Mouse (Mus musculus) MEL (cell line): ENCODE results near the gene Slc25a12. TPM values are rescaled to one million over a fixed set of nuclear protein-coding genes. Genes with fewer than 3 reads are reported as not detected.
A peak's percentile ranks its signal among the peaks of the same experiment; 100 is the strongest.

ENCODE experiments used
- DNase-seq: peaks from one replicate; pipeline ENCODE4 v3.0.0; 2011; ENCODE audit warnings: low read depth, low spot score
- H3K27ac ChIP-seq: 2 replicates; pipeline ENCODE4 v1.5.1; 2012; ENCODE audit warnings: low read depth, mild to moderate bottlenecking, control low read depth, low read length, moderate library complexity; ENCODE audit not compliant: control insufficient read depth
- H3K27me3 ChIP-seq, 2 experiments: fragments of 150-350 bp in 1 of 2; sonication (generic) in 1 of 2; 2 replicates each; pipeline ENCODE4 v1.6.1; 2012; ENCODE audit warnings: low read length in 2 of 2, mild to moderate bottlenecking in 2 of 2, improper control_type of control experiment in 1 of 2, moderate library complexity in 1 of 2; ENCODE audit not compliant: insufficient read depth in 2 of 2, control insufficient read depth in 1 of 2
- H3K36me3 ChIP-seq, 2 experiments: 2 replicates each; pipeline ENCODE4 v1.6.1; 2012 to 2014; ENCODE audit warnings: low read length in 2 of 2, improper control_type of control experiment in 1 of 2, inconsistent platforms in 1 of 2, mild to moderate bottlenecking in 1 of 2; ENCODE audit not compliant: insufficient read depth in 2 of 2, control insufficient read depth in 1 of 2
- H3K4me1 ChIP-seq, 2 experiments: fragments of 150-350 bp in 1 of 2; sonication (generic) in 1 of 2; 2 replicates each; pipeline ENCODE4 v1.6.1; 2012; ENCODE audit warnings: low read length in 2 of 2, improper control_type of control experiment in 1 of 2, mild to moderate bottlenecking in 1 of 2; ENCODE audit not compliant: insufficient read depth in 2 of 2, control insufficient read depth in 1 of 2
- H3K4me3 ChIP-seq, 2 experiments: fragments of 150-350 bp in 1 of 2; sonication (generic) in 1 of 2; 2 replicates each; pipeline ENCODE4 v1.5.1; 2012; ENCODE audit warnings: low read depth in 2 of 2, low read length in 2 of 2, mild to moderate bottlenecking in 2 of 2, moderate library complexity in 2 of 2, control low read depth in 1 of 2, improper control_type of control experiment in 1 of 2; ENCODE audit not compliant: control insufficient read depth in 1 of 2, insufficient read depth in 1 of 2
- H3K79me2 ChIP-seq: 2 replicates; pipeline ENCODE4 v1.6.1; 2012; ENCODE audit warnings: mild to moderate bottlenecking, low read length, moderate library complexity; ENCODE audit not compliant: control insufficient read depth, poor library complexity, insufficient read depth
- H3K9ac ChIP-seq: 2 replicates; pipeline ENCODE4 v1.6.1; 2012; ENCODE audit warnings: low read depth, mild to moderate bottlenecking, control low read depth, low read length, moderate library complexity; ENCODE audit not compliant: control insufficient read depth, poor library complexity, severe bottlenecking
- H3K9me3 ChIP-seq: fragments of 150-350 bp; sonication (generic); replicated peaks from 2 replicates; pipeline ENCODE4 v1.6.1; 2012; ENCODE audit warnings: mild to moderate bottlenecking, low read length, improper control_type of control experiment, moderate library complexity; ENCODE audit not compliant: insufficient read depth
- CHD2 ChIP-seq: IDR thresholded peaks from 2 replicates; pipeline ENCODE4 v1.6.1; 2011; ENCODE audit warnings: low read length, improper control_type of control experiment
- CTCF ChIP-seq, 3 experiments: IDR thresholded peaks in 2 of 3; conservative IDR thresholded peaks in 1 of 3; 2 replicates each; pipeline ENCODE4 v1.5.1; 2011 to 2012; ENCODE audit warnings: low read length in 3 of 3, low read depth in 2 of 3, mild to moderate bottlenecking in 2 of 3, improper control_type of control experiment in 1 of 3, inconsistent platforms in 1 of 3, mixed read lengths in 1 of 3, moderate library complexity in 1 of 3; ENCODE audit not compliant: control insufficient read depth in 1 of 3, insufficient read depth in 1 of 3, poor library complexity in 1 of 3, severe bottlenecking in 1 of 3
- MAFK ChIP-seq: IDR thresholded peaks from 2 replicates; pipeline ENCODE4 v1.6.1; 2011; ENCODE audit warnings: low read depth, mild to moderate bottlenecking, low read length, improper control_type of control experiment, borderline replicate concordance
- MAX ChIP-seq: IDR thresholded peaks from 2 replicates; pipeline ENCODE4 v1.6.1; 2011; ENCODE audit warnings: low read length, improper control_type of control experiment
- MAZ ChIP-seq: IDR thresholded peaks from 2 replicates; pipeline ENCODE4 v1.6.1; 2012; ENCODE audit warnings: low read depth, mild to moderate bottlenecking, inconsistent platforms, low read length, improper control_type of control experiment
- MYB ChIP-seq: IDR thresholded peaks from 2 replicates; pipeline ENCODE4 v1.6.1; 2011; ENCODE audit warnings: mild to moderate bottlenecking, low read depth, low read length, improper control_type of control experiment
- MYC ChIP-seq: IDR thresholded peaks from 2 replicates; pipeline ENCODE4 v1.6.1; 2011; ENCODE audit warnings: low read depth, mild to moderate bottlenecking, low read length, improper control_type of control experiment, moderate library complexity
- NELFE ChIP-seq: IDR thresholded peaks from 2 replicates; pipeline ENCODE4 v1.6.1; 2011; ENCODE audit warnings: low read depth, low read length, improper control_type of control experiment
- POLR2A ChIP-seq, 2 experiments: IDR thresholded peaks; 2 replicates each; pipeline ENCODE4 v1.6.1; 2011 to 2012; ENCODE audit warnings: low read length in 2 of 2, mild to moderate bottlenecking in 2 of 2, control low read depth in 1 of 2, improper control_type of control experiment in 1 of 2, low read depth in 1 of 2, moderate library complexity in 1 of 2; ENCODE audit not compliant: control insufficient read depth in 1 of 2, insufficient read depth in 1 of 2, poor library complexity in 1 of 2
- POLR2AphosphoS2 ChIP-seq: IDR thresholded peaks from 2 replicates; pipeline ENCODE4 v1.6.1; 2011; ENCODE audit warnings: low read length, improper control_type of control experiment
- RAD21 ChIP-seq: IDR thresholded peaks from 2 replicates; pipeline ENCODE4 v1.6.1; 2011; ENCODE audit warnings: mild to moderate bottlenecking, low read depth, low read length, improper control_type of control experiment
- SMC3 ChIP-seq: IDR thresholded peaks from 2 replicates; pipeline ENCODE4 v1.6.1; 2011; ENCODE audit warnings: low read depth, low read length, improper control_type of control experiment
- TAL1 ChIP-seq: IDR thresholded peaks from 2 replicates; pipeline ENCODE4 v1.6.1; 2012; ENCODE audit warnings: mild to moderate bottlenecking, inconsistent platforms, low read length, moderate library complexity, mixed read lengths
- TCF12 ChIP-seq: IDR thresholded peaks from 2 replicates; pipeline ENCODE4 v1.6.1; 2014; ENCODE audit warnings: low read depth, mild to moderate bottlenecking, inconsistent platforms, low read length, improper control_type of control experiment, moderate library complexity
- UBTF ChIP-seq: IDR thresholded peaks from 2 replicates; pipeline ENCODE4 v1.6.1; 2012; ENCODE audit warnings: low read depth, mild to moderate bottlenecking, inconsistent platforms, low read length, improper control_type of control experiment, moderate library complexity, borderline replicate concordance; ENCODE audit not compliant: insufficient read depth
- USF2 ChIP-seq, 2 experiments: IDR thresholded peaks; 2 replicates each; pipeline ENCODE4 v1.6.1; 2011 to 2012; ENCODE audit warnings: improper control_type of control experiment in 2 of 2, low read length in 2 of 2, borderline replicate concordance in 1 of 2, inconsistent platforms in 1 of 2, low read depth in 1 of 2, mild to moderate bottlenecking in 1 of 2; ENCODE audit not compliant: insufficient read depth in 1 of 2
- ZC3H11A ChIP-seq: IDR thresholded peaks from 2 replicates; pipeline ENCODE4 v1.6.1; 2012; ENCODE audit warnings: low read depth, mild to moderate bottlenecking, inconsistent platforms, low read length, improper control_type of control experiment
- ZKSCAN1 ChIP-seq: IDR thresholded peaks from 2 replicates; pipeline ENCODE4 v1.6.1; 2012; ENCODE audit warnings: low read depth, mild to moderate bottlenecking, inconsistent platforms, low read length, improper control_type of control experiment, moderate library complexity
- ZNF384 ChIP-seq: IDR thresholded peaks from 2 replicates; pipeline ENCODE4 v1.6.1; 2012; ENCODE audit warnings: low read depth, mild to moderate bottlenecking, inconsistent platforms, low read length, improper control_type of control experiment
- polyA plus RNA-seq, 2 experiments: library from polyadenylated mRNA; stranded (reverse) in 1 of 2; unstranded in 1 of 2; fragments of >175 nt in 1 of 2; fragments of >200 nt in 1 of 2; gene quantifications; 2 replicates each; pipeline versions ENCODE4 v1.2.1 to v1.2.4; 2012; ENCODE audit warnings: low replicate concordance in 2 of 2, low read depth in 1 of 2; ENCODE audit not compliant: insufficient read length in 2 of 2, insufficient read depth in 1 of 2, missing spikeins in 1 of 2
- total RNA-seq: library from RNA; depleted of rRNA; stranded (reverse); fragments of 300-350 nt; gene quantifications from 2 replicates; pipeline ENCODE4 v1.2.3, GENCODE M21; 2012

The Slc25a12 gene
- total and polyA plus RNA-seq, 3 experiments, result 63.2 to 98.6 TPM; not detected in 1

- no peak overlapping the region for H3K4me3 ChIP-seq
- no peaks in the 10 kb centered on the region; a peak in 1 of 4 replicates for H3K4me1 ChIP-seq
- peaks cover 0 to 27% of the 10 kb centered on the region in 2 experiments; a peak in 2 of 4 replicates for H3K36me3 ChIP-seq
- H3K79me2 ChIP-seq, result no peaks in the 10 kb centered on the region
- no peak overlapping the region for H3K9ac ChIP-seq
- H3K9me3 ChIP-seq, result no peaks in the 10 kb centered on the region
- no peaks in the 10 kb centered on the region for H3K27me3 ChIP-seq
- no peak overlapping the region for H3K27ac ChIP-seq
- TF ChIP-seq ZC3H11A, result peak; percentile 57
- TF ChIP-seq NELFE, result no peak
- no peak for TF ChIP-seq POLR2A (IDR thresholded peaks at IDR 0.05; ENCODE audit: control insufficient read depth in 1 of 2, insufficient read depth in 1 of 2, low read depth in 1 of 2, low read length in 2 of 2, poor library complexity in 1 of 2)
- TF ChIP-seq RAD21, result peak; percentile 71
- no peak for TF ChIP-seq TCF12
- peak in 2 of 3 experiments; percentile 36 to 66; a peak in 4 of 6 replicates for TF ChIP-seq CTCF (IDR thresholded peaks at IDR 0.05 in 2 of 3, conservative IDR thresholded peaks at IDR 0.05 in 1 of 3; ENCODE audit: control insufficient read depth in 1 of 3, insufficient read depth in 1 of 3, low read depth in 2 of 3, low read length in 3 of 3, poor library complexity in 1 of 3, severe bottlenecking in 1 of 3)
- no peak for TF ChIP-seq POLR2AphosphoS2
- peak; percentile 73 for TF ChIP-seq SMC3
- no peak for TF ChIP-seq MAX
- TF ChIP-seq MAFK, result no peak
- TF ChIP-seq ZKSCAN1, result no peak
- TF ChIP-seq CHD2, result no peak
- TF ChIP-seq MYB, result no peak
- no peak for TF ChIP-seq UBTF
- peak; percentile 36 for DNase-seq
Observed at GRCm38 (mm10) chr2:71250841-71251240, 116.7 kb downstream of the Slc25a12 start.

GRCm38 (mm10) chr2:71248071-71248470 lies 119.5 kb downstream of the Slc25a12 start:
- Histone ChIP-seq H3K4me1 (no peaks in the 10 kb centered on the region; a peak in 1 of 4 replicates), H3K36me3 (peaks cover 0 to 24% of the 10 kb centered on the region in 2 experiments; a peak in 2 of 4 replicates), H3K79me2 (no peaks in the 10 kb centered on the region), H3K27ac (no peak overlapping the region), H3K4me3 (no peak overlapping the region), H3K9ac (no peak overlapping the region), H3K27me3 (no peaks in the 10 kb centered on the region), H3K9me3 (no peaks in the 10 kb centered on the region)
- no peak for DNase-seq
- TF ChIP-seq ZKSCAN1 (no peak), MAZ (no peak), MAX (no peak), USF2 (IDR thresholded peaks at IDR 0.05; ENCODE audit: borderline replicate concordance in 1 of 2, insufficient read depth in 1 of 2, low read depth in 1 of 2, low read length in 2 of 2) (no peak), TCF12 (no peak), ZNF384 (no peak), POLR2A (IDR thresholded peaks at IDR 0.05; ENCODE audit: control insufficient read depth in 1 of 2, insufficient read depth in 1 of 2, low read depth in 1 of 2, low read length in 2 of 2, poor library complexity in 1 of 2) (no peak), TAL1 (no peak), MYC (no peak), MYB (no peak)
